Mouse (Mus musculus) hindbrain, embryonic 12.5 days (tissue): ENCODE results near the gene Unc13d. TPM values are rescaled to one million over a fixed set of nuclear protein-coding genes. Genes with fewer than 3 reads are reported as not detected.
"Not testable (repeated sequence)": the region's sequence is repeated elsewhere in the genome, so short reads cannot be mapped to it uniquely, and the experiment has no call there.

Source experiments
- ATAC-seq: fragments of 200-750 bp; cut with Nextera tagmentation; 2 replicates; pipeline ENCODE4 v1.8.0; 2017; ENCODE audit warnings: moderate TSS enrichment; ENCODE audit not compliant: low FRiP score
- H3K27ac ChIP-seq: fragments of 300-500 bp; sonication (generic); 2 replicates; pipeline ENCODE4 v1.5.1; 2016; ENCODE audit warnings: mild to moderate bottlenecking
- H3K27me3 ChIP-seq: fragments of 300-500 bp; sonication (generic); 2 replicates; pipeline ENCODE4 v1.6.1; 2016; ENCODE audit warnings: mild to moderate bottlenecking
- H3K36me3 ChIP-seq: fragments of 300-500 bp; sonication (generic); 2 replicates; pipeline ENCODE4 v1.6.1; 2016; ENCODE audit warnings: mild to moderate bottlenecking
- H3K4me1 ChIP-seq: fragments of 300-500 bp; sonication (generic); 2 replicates; pipeline ENCODE4 v1.6.1; 2016
- H3K4me2 ChIP-seq: fragments of 300-500 bp; sonication (generic); replicated peaks from 2 replicates; pipeline ENCODE4 v1.6.1; 2016; ENCODE audit warnings: mild to moderate bottlenecking
- H3K4me3 ChIP-seq: fragments of 300-500 bp; sonication (generic); 2 replicates; pipeline ENCODE4 v1.5.1; 2016; ENCODE audit warnings: mild to moderate bottlenecking
- H3K9ac ChIP-seq: fragments of 300-500 bp; sonication (generic); 2 replicates; pipeline ENCODE4 v1.6.1; 2016; ENCODE audit warnings: mild to moderate bottlenecking, moderate library complexity
- H3K9me3 ChIP-seq: fragments of 300-500 bp; sonication (generic); replicated peaks from 2 replicates; pipeline ENCODE4 v1.6.1; 2016; ENCODE audit warnings: mild to moderate bottlenecking
- WGBS: fragments of 180-500 bp; shearing (Covaris S2); methylation state at CpG from one replicate; pipeline ENCODE4 v1.1.7; 2016; 5-methylcytosine and 5-hydroxymethylcytosine counted together
- polyA plus RNA-seq: library from polyadenylated mRNA; unstranded; fragments of >200 nt; fragmentation: Nextera tagmentation; extraction: Ambion mirVana; gene quantifications from 2 replicates; pipeline ENCODE4 v1.2.1, GENCODE M21; 2016

Gene Unc13d
- polyA plus RNA-seq, 1 experiment from 2014 or later, result 1.7 TPM

DNA sequence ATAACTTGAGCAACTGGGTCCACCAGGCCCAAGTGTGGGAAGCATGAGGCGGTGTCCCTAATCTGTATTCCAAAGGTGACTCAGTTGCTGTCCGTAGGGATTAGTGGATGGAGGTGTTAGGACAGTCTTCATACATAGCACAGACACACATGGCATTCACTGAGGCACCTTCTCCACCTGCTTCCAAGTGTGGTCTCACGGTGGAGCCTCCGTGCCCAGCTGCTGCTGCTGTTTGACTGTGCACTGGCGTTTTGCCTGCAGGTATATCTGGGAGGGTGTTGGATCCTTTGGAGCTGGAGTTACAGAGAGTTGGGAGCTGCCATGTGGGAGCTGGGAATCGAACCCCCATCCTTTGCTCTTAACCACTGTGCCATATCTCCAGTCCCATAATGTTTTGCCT lies 43.2 kb downstream of the Unc13d start:
- Histone ChIP-seq H3K4me1 (peaks cover 22% of the 10 kb centered on the region), H3K9me3 (no peaks in the 10 kb centered on the region), H3K36me3 (peaks cover 21% of the 10 kb centered on the region), H3K27me3 (no peaks in the 10 kb centered on the region), H3K27ac (no peak overlapping the region), H3K4me3 (no peak overlapping the region), H3K4me2 (no peak overlapping the region), H3K9ac (no peak overlapping the region)
- ATAC-seq, result no peak
- whole genome bisulfite sequencing, result 96% methylated on average over 6 of the region's 6 CpGs

DNA sequence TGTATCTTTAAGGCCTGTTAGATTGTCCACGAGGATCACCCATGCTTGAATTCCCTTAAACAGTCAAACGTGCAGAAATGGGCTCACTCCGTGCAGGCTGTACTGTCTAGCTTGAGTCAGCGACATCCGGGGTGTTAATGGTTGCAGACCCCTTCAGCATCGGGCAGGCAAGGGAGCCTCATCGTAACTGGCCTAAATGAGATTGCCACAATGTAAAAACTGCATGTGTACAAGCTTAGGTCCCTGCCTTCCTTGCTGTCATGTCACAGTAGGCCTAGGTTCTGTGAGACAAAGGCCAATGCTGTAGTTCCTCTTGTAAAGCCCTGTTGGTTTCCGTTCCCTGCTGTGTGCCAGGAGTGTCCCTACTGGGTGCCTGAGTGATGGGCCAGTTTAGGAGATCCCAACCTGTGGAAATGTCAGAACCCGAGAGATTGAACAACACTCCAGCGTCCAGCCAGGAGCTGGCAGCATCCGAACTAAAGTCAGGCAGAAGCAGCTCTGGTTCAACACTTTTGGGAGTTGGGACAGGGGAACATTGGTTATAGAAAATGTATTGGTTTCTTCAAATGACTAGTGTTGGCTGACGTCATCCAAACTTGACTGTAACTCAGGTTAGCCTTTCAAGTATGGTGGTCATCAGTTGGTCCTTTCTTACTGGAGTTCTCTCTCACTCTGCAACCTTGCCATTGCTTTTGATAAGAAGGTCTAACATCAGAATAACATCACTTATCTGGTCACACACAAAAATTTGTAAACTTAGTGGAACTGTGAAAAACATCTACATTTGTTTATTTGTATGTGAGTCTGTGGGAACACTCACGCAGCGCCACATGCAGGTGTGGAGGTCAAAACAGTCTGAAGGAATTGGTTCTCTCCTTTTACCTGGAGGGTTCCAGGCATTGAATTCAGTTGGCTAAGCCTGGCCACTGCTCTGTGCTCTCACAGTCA lies 46.6 kb downstream of the Unc13d start:
- Histone ChIP-seq H3K36me3 (peaks cover 7% of the 10 kb centered on the region; the same call in 1 of the 2 replicates), H3K27ac (peak overlapping the region; percentile 98), H3K4me2 (peak overlapping the region; percentile 75), H3K9ac (peak overlapping the region; percentile 90), H3K4me1 (peaks cover 22% of the 10 kb centered on the region), H3K9me3 (no peaks in the 10 kb centered on the region), H3K4me3 (peak overlapping the region; percentile 67), H3K27me3 (no peaks in the 10 kb centered on the region)
- peak; percentile 33 for ATAC-seq
- 27% methylated on average over 14 of the region's 14 CpGs for WGBS

DNA sequence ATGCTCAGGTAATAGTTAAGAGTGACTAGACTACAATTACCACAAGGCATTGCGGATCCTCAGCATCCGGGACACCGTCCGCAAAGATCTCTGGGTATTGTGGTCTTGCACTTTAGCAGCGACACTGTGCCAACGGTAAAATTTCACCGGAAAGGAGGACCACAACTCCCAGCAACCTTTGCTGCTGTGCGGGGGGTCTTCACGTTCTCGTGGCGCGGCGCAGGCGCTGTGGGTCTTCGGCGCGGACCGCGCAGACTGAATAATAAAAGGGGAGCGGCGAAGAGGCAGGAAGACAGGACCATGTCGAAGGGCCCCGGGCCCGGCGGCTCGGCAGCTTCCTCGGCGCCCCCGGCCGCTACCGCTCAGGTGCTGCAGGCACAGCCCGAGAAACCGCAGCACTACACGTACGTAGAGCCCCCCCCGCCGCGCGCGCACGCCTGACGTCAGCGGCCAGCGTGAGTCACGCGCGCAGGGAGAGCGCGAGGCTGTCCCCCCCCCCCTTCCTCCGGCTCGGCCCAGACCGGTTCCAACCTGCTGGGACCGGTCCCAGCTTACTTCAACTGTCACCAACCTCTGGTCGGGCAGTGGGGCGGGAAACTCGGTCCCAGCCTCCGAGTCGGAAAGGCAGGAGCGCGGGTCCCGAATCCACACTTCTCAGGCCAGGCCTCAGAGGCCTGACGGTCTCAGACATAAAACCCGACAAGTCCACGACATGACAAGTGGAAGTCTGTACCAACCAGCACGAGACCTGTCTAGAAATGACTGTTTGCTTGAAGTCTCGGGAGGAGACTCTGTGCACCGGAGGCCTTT lies 47.5 kb downstream of the Unc13d start, which contains the start of gene Unk:
Gene Unk (plus strand): TSS at position 235 of the 810 bp plus-strand sequence.
- under 1% methylated on average over 54 of the region's 67 CpGs for WGBS
- H3K27me3 ChIP-seq, result no peaks in the 10 kb centered on the region
- H3K9ac ChIP-seq, result peak within 1 kb of the TSS; percentile 90
- peak within 1 kb of the TSS; percentile 67 for H3K4me3 ChIP-seq
- no peaks in the 10 kb centered on the region for H3K9me3 ChIP-seq
- H3K4me1 ChIP-seq, result peaks cover 22% of the 10 kb centered on the region
- H3K4me2 ChIP-seq, result peak within 1 kb of the TSS; percentile 75
- H3K27ac ChIP-seq, result peak within 1 kb of the TSS; percentile 98
- ATAC-seq, result peak; percentile 96
- H3K36me3 ChIP-seq, result peaks cover 7% of the 10 kb centered on the region; the same call in 1 of the 2 replicates

DNA sequence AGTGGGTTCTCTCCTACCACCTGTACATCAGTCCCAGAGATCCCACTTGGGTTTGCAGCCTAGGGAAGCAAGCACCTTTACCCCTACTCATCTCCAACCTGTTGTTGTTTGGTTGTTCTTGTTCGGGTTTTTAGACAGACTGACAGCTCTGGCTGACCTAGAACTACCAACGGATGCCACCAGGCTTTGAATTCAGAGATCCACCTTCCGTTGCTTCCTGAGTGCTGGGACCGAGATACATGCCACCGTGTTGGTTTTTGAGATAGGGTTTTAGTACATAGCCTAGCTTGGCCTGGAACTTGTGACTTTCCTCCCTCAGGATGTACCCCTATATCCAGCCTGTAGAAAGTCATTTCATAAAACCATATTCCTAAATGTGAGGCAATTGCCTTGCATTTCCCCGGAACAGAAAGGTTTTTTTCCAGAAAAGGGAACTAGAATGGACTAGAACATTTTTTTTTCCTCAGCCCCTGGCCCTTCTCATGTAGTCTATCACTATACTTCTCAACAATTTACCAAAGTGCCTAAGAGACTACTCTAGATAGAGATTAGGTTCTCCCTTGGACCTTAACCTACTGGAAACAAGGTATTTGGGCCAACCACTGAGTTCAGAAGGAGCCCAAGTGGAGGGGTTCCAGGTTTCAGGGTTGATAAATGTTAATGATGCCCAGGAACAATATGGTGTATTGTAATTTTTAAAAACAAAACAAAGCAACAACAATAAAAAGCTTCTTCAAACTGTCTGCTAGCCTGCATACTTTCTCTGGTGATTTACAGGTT lies 48.5 kb downstream of the Unc13d start:
- Histone ChIP-seq H3K36me3 (no peaks in the 10 kb centered on the region; the same call in 1 of the 2 replicates), H3K4me3 (peak overlapping the region; percentile 67), H3K27me3 (no peaks in the 10 kb centered on the region), H3K27ac (peak overlapping the region; percentile 57), H3K9ac (peak overlapping the region; percentile 49), H3K9me3 (no peaks in the 10 kb centered on the region), H3K4me2 (peak overlapping the region; percentile 65), H3K4me1 (peaks cover 22% of the 10 kb centered on the region)
- WGBS, result 82% methylated on average over 6 of the region's 6 CpGs
- ATAC-seq, result no peak

DNA sequence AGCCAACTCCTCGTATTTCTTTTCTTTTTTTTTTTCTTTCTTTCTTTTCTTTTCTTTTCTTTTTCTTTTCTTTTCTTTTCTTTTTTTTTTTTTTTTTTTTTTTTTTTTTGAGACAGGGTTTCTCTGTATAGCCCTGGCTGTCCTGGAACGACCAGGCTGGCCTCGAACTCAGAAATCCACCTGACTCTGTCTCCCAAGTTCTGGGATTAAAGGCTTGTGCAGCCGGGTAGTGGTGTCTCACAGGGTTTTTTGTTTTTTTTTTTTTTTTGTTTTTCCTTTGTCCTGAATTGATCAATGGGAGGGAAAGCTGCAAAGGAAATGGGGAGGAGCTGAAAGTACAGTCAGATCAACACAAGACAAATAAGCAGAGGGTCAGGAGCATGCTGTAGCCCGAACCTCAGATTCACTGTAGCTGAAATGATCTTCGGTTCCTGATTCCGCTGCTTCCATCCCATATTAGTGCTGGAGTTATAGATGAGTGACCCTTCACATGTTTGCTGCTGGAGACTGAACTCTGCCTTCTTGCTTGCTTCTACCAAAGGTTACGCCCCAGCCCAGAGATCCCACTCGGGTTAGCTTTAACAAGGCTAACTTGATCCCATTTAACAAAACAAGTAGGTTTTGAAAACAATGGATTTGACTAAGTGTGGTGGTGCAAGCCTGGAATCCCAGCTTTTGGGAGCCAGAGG lies 49.4 kb downstream of the Unc13d start:
- H3K9ac ChIP-seq, result no peak overlapping the region
- WGBS, result 81% methylated on average over 9 of the region's 9 CpGs
- H3K4me3 ChIP-seq, result no peak overlapping the region
- no peak overlapping the region for H3K27ac ChIP-seq
- no peak for ATAC-seq
- H3K27me3 ChIP-seq, result no peaks in the 10 kb centered on the region
- no peak overlapping the region for H3K4me2 ChIP-seq
- H3K9me3 ChIP-seq, result no peaks in the 10 kb centered on the region
- no peaks in the 10 kb centered on the region for H3K36me3 ChIP-seq
- peaks cover 22% of the 10 kb centered on the region for H3K4me1 ChIP-seq

DNA sequence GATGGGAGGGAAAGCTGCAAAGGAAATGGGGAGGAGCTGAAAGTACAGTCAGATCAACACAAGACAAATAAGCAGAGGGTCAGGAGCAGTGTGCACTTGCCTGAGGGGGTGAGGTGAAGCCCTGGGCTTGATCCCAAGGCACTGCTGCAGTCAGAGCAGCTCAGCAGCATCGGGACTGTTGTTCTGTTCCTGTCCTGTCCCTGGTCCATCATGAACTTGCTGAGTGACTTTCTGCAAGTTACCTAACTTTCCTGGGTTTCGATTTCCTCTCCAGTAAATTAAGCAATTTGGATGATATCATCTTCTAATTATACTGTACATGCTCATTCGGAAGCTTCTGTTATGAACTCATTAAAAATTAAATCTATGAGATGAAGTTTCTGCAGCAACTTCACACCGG lies 50.0 kb downstream of the Unc13d start, which contains the start of gene H3f3b:
Gene H3f3b (minus strand): TSS at position 207 of the 400 bp plus-strand sequence.
- H3K36me3 ChIP-seq, result no peaks in the 10 kb centered on the region
- WGBS, result 83% methylated on average over 4 of the region's 4 CpGs
- no peak for ATAC-seq

DNA sequence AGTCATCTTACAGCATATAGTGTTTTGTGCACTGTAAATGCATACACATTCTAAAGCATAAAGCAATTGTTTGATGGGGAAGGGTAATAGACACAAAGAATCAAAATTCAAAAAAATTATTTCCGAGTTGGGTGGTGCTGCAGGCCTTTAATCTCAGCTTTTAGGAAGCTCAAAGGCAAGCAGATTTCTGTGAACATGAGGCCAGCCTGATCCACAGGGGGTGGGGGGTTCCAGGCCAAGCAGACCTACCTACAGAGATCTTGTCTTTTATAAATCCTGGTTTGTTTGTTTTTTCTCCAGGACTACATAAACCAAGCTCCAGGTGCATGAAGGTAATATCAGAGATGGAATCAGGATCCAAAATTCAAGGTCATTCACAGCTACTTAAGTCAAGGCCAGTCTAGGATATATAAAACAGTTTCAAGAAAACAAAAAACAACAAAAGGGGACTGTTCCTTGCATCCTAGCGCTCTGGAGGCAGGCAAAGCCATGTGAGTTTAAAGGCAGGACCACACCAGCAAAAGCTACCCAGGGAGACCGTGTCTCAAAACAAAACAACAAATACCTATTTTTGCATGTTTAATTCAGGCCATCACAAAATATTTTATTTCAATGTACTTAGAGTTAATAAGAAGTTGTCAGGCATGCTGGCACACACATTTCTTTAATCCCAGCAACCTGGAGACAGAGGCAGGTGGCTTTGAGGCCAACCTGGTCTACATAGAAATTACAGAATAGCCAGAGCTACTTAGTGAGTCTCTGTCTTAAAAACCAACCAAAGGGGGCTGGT lies 52.5 kb downstream of the Unc13d start:
- Histone ChIP-seq H3K27me3 (no peaks in the 10 kb centered on the region), H3K4me1 (peaks cover 15% of the 10 kb centered on the region), H3K9ac (no peak overlapping the region), H3K27ac (peak overlapping the region; percentile 66; the same call in 1 of the 2 replicates), H3K36me3 (peaks cover 15% of the 10 kb centered on the region), H3K9me3 (no peaks in the 10 kb centered on the region), H3K4me3 (no peak overlapping the region), H3K4me2 (no peak overlapping the region)
- 86% methylated on average over 3 of the region's 3 CpGs for WGBS
- no peak for ATAC-seq

More for the DNA sequence above, 50.0 kb downstream of the Unc13d start, which contains the start of gene H3f3b:
- Histone ChIP-seq H3K4me3 (no peak within 1 kb of the TSS), H3K27ac (no peak within 1 kb of the TSS), H3K9me3 (no peaks in the 10 kb centered on the region), H3K27me3 (no peaks in the 10 kb centered on the region), H3K4me1 (peaks cover 17% of the 10 kb centered on the region), H3K9ac (no peak within 1 kb of the TSS), H3K4me2 (no peak within 1 kb of the TSS)

DNA sequence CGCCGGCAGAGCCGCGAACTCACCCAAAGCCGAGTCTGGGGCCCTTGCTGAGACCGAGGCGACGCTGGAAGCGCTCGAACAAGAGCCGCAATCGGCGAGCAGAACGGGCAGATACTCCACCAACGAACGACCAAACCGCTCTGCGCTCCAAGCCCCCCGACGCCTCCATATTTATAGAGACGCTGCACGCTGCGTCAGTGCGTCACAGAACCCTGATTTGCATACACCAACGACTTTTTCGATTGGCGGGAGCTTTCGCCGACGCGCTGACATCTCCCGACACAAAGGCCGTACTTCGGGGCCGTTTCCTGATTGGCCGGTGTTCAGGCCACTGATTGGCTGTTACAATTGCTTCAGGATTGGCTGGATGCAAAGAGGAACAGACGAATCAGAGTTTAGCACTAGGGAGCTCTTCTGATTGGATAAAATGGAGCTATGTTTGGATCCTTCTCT lies 53.4 kb downstream of the Unc13d start:
- H3K4me2 ChIP-seq, result peak overlapping the region; percentile 59; the same call in 1 of the 2 replicates
- H3K4me1 ChIP-seq, result peaks cover 13% of the 10 kb centered on the region
- H3K36me3 ChIP-seq, result peaks cover 15% of the 10 kb centered on the region
- peak overlapping the region; percentile 97 for H3K4me3 ChIP-seq
- ATAC-seq, result peak; percentile 93
- under 1% methylated on average over 37 of the region's 37 CpGs for WGBS
- H3K9me3 ChIP-seq, result no peaks in the 10 kb centered on the region
- peak overlapping the region; percentile 100 for H3K9ac ChIP-seq
- no peaks in the 10 kb centered on the region for H3K27me3 ChIP-seq
- H3K27ac ChIP-seq, result peak overlapping the region; percentile 99

DNA sequence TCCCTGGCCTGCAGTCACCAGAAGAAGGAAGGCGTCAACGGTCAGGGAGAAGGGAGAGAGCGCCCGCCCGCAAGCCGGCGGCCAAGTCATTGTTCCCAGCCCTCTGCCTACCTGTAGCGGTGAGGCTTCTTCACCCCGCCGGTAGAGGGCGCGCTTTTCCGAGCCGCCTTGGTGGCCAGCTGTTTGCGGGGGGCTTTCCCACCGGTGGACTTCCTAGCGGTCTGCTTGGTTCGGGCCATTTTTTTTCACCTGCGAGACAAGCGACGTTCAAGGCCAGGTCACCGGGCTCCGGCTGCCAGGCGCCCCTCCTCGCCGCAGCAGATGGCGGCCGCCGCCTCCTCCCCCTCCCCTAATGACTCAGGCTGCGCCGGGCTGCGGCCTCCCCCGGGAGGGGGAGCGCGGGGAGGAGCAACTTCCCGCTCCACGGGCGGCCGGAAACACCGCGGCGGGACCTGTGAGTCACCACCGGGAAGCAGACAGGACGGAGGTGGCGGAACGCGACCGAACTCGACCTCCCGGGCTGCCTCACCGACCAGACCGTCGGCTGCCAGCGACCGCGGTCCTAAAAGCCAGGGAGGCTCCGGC lies 53.9 kb downstream of the Unc13d start:
- WGBS, result under 1% methylated on average over 57 of the region's 57 CpGs
- Histone ChIP-seq H3K9ac (peak overlapping the region; percentile 100), H3K36me3 (peaks cover 15% of the 10 kb centered on the region), H3K9me3 (no peaks in the 10 kb centered on the region), H3K4me3 (peak overlapping the region; percentile 97), H3K4me1 (peaks cover 13% of the 10 kb centered on the region), H3K4me2 (peak overlapping the region; percentile 59), H3K27ac (peak overlapping the region; percentile 99), H3K27me3 (no peaks in the 10 kb centered on the region)
- ATAC-seq, result peak; percentile 73

DNA sequence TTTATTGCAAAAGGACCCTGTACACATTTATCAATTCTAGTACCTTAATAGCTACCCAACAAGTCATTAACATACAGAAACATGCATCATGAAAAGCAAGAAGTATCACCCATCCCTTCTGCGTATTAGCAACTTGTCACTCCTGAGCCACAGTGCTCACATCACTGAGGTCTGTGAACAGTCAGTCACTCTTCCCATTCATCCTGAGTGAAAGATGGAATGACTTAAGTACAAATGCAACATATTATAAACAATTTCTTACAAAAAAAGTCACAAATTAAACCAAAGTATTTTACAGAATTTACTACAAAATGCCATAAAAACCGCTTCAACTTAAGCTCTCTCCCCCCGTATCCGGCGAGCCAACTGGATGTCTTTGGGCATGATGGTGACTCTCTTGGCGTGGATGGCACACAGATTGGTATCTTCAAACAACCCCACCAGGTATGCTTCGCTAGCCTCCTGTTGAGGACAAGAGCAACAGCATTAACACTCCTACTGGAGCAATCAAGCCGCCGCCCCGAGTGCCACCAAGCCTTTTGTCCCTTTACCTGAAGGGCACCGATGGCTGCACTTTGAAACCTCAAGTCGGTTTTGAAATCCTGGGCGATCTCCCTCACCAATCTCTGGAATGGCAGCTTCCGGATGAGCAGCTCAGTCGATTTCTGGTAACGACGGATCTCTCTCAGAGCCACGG lies 54.5 kb downstream of the Unc13d start:
- WGBS, result 8% methylated on average over 18 of the region's 18 CpGs
- Histone ChIP-seq H3K4me3 (peak overlapping the region; percentile 97), H3K27ac (peak overlapping the region; percentile 99), H3K9ac (peak overlapping the region; percentile 100), H3K36me3 (peaks cover 15% of the 10 kb centered on the region), H3K4me1 (peaks cover 13% of the 10 kb centered on the region), H3K4me2 (peak overlapping the region; percentile 59)
- H3K27me3 ChIP-seq, H3K9me3 ChIP-seq, ATAC-seq: not testable (repeated sequence)
